Mouse (Mus musculus): Measurements from ENCODE around the gene Dact3. TPM values are rescaled to one million over a fixed set of nuclear protein-coding genes. Genes with fewer than 3 reads are reported as not detected.

Dact3 gene
- polyA plus RNA-seq, 1 experiment from 2014 or later, result 3.5 TPM

DNA sequence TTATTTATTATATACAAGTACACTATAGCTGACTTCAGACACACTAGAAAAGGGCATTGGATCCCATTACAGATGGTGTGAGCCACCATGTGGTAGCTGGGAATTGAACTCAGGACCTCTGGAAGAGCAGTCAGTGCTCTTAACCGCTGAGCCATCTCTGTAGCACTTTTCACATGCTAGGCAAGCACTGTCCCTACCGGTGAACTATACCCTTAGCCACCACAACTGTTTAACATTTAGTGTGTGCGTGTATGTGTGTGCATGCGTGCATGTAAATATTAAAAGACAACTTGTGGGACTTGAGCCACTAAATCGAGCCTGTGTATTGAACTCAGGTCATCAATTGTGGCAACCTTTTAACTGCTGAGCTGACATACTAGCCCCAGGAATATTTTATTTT, 28.3 kb upstream of the Dact3 start:
- Histone ChIP-seq H3K27me3 (ENCODE audit: control insufficient read depth, insufficient read depth, low read length) (no peaks in the 10 kb centered on the region), H3K4me1 (replicated peaks; ENCODE audit: control insufficient read depth, insufficient read depth) (peaks cover 5% of the 10 kb centered on the region; the same call in 1 of the 2 replicates), H3K4me3 (ENCODE audit: low read depth, low read length) (no peak overlapping the region), H3K9me3 (ENCODE audit: control insufficient read depth, low read length) (no peaks in the 10 kb centered on the region), H3K27ac (replicated peaks) (no peak overlapping the region), H3K4me2 (replicated peaks; ENCODE audit: low read depth) (no peak overlapping the region), H3K36me3 (ENCODE audit: control insufficient read depth, insufficient read depth, low read length) (peaks cover 11% of the 10 kb centered on the region; the same call in 1 of the 2 replicates), H3K9ac (ENCODE audit: low read length) (no peak overlapping the region)
- DNase-seq (ENCODE audit: low spot score) (no peak), ATAC-seq (ENCODE audit: low FRiP score, low TSS enrichment) (no peak)
- WGBS, result 91% methylated on average over 5 of the region's 5 CpGs
- TF ChIP-seq CTCF (IDR thresholded peaks at IDR 0.05; ENCODE audit: low read depth) (no peak), EP300 (optimal IDR thresholded peaks at IDR 0.05) (no peak)

DNA sequence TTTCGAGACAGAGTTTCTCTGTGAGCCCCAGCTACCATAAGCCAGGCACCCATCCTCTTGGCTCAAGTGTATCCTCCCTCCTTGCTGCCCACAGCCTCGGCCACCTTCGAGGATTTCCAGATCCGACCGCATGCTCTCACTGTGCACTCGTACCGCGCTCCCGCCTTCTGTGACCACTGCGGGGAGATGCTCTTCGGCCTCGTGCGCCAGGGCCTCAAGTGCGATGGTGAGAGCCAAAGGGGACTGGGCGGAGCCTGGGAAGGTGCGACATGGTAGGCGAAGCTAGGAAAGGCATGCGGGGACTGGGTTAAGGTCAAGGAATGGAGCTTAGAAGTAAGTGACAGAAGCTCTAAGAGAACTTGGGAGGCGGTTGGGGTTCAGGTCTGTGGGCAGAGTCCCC, 27.6 kb upstream of the Dact3 start:
- no peak overlapping the region for H3K27ac ChIP-seq (replicated peaks)
- H3K4me3 ChIP-seq (ENCODE audit: low read depth, low read length), result no peak overlapping the region
- no peaks in the 10 kb centered on the region for H3K27me3 ChIP-seq (ENCODE audit: control insufficient read depth, insufficient read depth, low read length)
- no peak overlapping the region for H3K4me2 ChIP-seq (replicated peaks; ENCODE audit: low read depth)
- ATAC-seq (ENCODE audit: low FRiP score, low TSS enrichment) (no peak), DNase-seq (ENCODE audit: low spot score) (no peak)
- no peaks in the 10 kb centered on the region for H3K9me3 ChIP-seq (ENCODE audit: control insufficient read depth, low read length)
- no peak for TF ChIP-seq EP300 (optimal IDR thresholded peaks at IDR 0.05)
- TF ChIP-seq CTCF (IDR thresholded peaks at IDR 0.05; ENCODE audit: low read depth), result no peak
- H3K9ac ChIP-seq (ENCODE audit: low read length), result no peak overlapping the region
- WGBS, result 85% methylated on average over 18 of the region's 19 CpGs
- peaks cover 15% of the 10 kb centered on the region for H3K36me3 ChIP-seq (ENCODE audit: control insufficient read depth, insufficient read depth, low read length)
- H3K4me1 ChIP-seq (replicated peaks; ENCODE audit: control insufficient read depth, insufficient read depth), result peaks cover 5% of the 10 kb centered on the region; the same call in 1 of the 2 replicates

DNA sequence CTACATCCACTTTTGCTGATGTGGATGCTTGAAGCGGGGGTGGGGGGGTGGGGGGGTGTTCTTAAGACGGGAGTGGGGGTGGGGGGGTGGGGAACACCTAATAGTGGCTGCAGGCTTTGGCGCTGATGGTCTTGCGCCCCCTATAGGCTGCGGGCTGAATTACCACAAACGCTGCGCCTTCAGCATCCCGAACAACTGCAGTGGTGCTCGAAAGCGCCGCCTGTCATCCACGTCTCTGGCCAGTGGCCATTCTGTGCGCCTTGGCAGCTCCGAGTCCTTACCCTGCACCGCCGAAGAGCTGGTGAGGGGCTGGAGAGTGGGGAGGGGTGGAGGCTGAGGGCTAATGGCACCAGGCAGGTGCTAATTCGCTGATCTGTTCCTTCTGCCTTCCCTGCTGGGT, 26.5 kb upstream of the Dact3 start:
- H3K27ac ChIP-seq (replicated peaks), result no peak overlapping the region

DNA sequence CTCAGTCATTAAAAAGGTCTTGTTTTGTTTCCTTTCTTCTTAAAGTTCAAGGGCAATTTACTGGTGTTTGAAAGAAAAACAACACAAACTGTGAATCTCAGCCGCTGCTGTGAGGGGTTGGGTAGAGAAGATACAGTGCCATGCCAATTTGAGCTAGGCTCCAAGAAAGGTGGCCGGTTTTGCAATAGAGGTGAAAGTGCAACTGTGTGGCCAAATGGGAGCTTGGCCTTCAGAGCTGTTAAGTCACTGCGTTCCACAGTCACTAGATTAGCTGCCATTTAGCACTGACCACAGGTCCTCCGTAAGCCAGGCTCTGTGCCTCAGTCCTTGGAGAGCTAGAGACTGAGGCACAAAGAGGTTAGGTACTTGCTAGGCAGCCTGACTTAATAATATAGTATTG, 23.5 kb upstream of the Dact3 start:
- Histone ChIP-seq H3K9me3 (ENCODE audit: control insufficient read depth, low read length) (no peaks in the 10 kb centered on the region), H3K9ac (ENCODE audit: low read length) (no peak overlapping the region), H3K27me3 (ENCODE audit: control insufficient read depth, insufficient read depth, low read length) (no peaks in the 10 kb centered on the region), H3K36me3 (ENCODE audit: control insufficient read depth, insufficient read depth, low read length) (peaks cover 29% of the 10 kb centered on the region), H3K4me1 (replicated peaks; ENCODE audit: control insufficient read depth, insufficient read depth) (no peaks in the 10 kb centered on the region), H3K27ac (replicated peaks) (no peak overlapping the region), H3K4me2 (replicated peaks; ENCODE audit: low read depth) (no peak overlapping the region), H3K4me3 (ENCODE audit: low read depth, low read length) (no peak overlapping the region)
- no peak for DNase-seq (ENCODE audit: low spot score)
- TF ChIP-seq EP300 (optimal IDR thresholded peaks at IDR 0.05) (no peak), CTCF (IDR thresholded peaks at IDR 0.05; ENCODE audit: low read depth) (no peak)
- no peak for ATAC-seq (ENCODE audit: low FRiP score, low TSS enrichment)
- WGBS, result 93% methylated on average over 4 of the region's 4 CpGs

More for the DNA sequence above, 26.5 kb upstream of the Dact3 start:
- WGBS, result 39% methylated on average over 17 of the region's 17 CpGs
- ATAC-seq (ENCODE audit: low FRiP score, low TSS enrichment), result no peak
- H3K36me3 ChIP-seq (ENCODE audit: control insufficient read depth, insufficient read depth, low read length), result peaks cover 15% of the 10 kb centered on the region
- H3K4me2 ChIP-seq (replicated peaks; ENCODE audit: low read depth), result no peak overlapping the region
- H3K27me3 ChIP-seq (ENCODE audit: control insufficient read depth, insufficient read depth, low read length), result no peaks in the 10 kb centered on the region
- no peak overlapping the region for H3K4me3 ChIP-seq (ENCODE audit: low read depth, low read length)
- TF ChIP-seq CTCF (IDR thresholded peaks at IDR 0.05; ENCODE audit: low read depth) (peak; percentile 73), EP300 (optimal IDR thresholded peaks at IDR 0.05) (no peak)
- H3K9me3 ChIP-seq (ENCODE audit: control insufficient read depth, low read length), result no peaks in the 10 kb centered on the region
- no peak overlapping the region for H3K9ac ChIP-seq (ENCODE audit: low read length)
- H3K4me1 ChIP-seq (replicated peaks; ENCODE audit: control insufficient read depth, insufficient read depth), result peaks cover 5% of the 10 kb centered on the region; the same call in 1 of the 2 replicates
- DNase-seq (ENCODE audit: low spot score), result peak; percentile 44

DNA sequence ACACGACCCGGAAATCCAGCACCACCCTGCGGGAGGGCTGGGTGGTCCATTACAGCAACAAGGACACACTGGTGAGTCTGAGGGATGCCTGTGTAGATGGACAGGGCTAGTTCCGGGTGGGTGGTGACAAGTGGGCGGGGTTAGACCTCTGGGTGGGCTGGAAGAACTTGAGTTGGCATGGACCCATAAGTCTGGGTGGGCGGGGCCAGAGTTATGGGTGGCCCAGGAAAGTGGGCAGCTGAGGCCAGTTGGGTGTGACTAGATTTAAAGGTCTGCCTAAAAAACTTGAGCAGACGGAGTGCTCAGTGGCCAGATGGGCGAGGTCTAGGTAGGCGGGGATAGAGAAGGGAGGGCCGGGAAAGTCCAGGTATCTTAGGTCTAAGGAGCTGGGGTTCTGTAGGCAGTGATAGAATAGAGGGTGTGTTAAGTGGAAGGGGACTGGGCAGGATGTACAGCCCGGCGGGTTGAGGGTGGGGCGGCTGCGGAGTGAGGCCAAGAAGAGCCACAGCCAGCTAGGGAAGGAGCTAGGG, 21.8 kb upstream of the Dact3 start:
- Histone ChIP-seq H3K27me3 (ENCODE audit: control insufficient read depth, insufficient read depth, low read length) (no peaks in the 10 kb centered on the region), H3K27ac (replicated peaks) (peak overlapping the region; percentile 13; the same call in 1 of the 2 replicates), H3K4me1 (replicated peaks; ENCODE audit: control insufficient read depth, insufficient read depth) (no peaks in the 10 kb centered on the region), H3K4me2 (replicated peaks; ENCODE audit: low read depth) (peak overlapping the region; percentile 5; the same call in 1 of the 2 replicates), H3K9ac (ENCODE audit: low read length) (no peak overlapping the region), H3K4me3 (ENCODE audit: low read depth, low read length) (no peak overlapping the region), H3K36me3 (ENCODE audit: control insufficient read depth, insufficient read depth, low read length) (peaks cover 37% of the 10 kb centered on the region), H3K9me3 (ENCODE audit: control insufficient read depth, low read length) (no peaks in the 10 kb centered on the region)
- DNase-seq (ENCODE audit: low spot score) (peak; percentile 73), ATAC-seq (ENCODE audit: low FRiP score, low TSS enrichment) (peak; percentile 71)
- TF ChIP-seq CTCF (IDR thresholded peaks at IDR 0.05; ENCODE audit: low read depth) (no peak), EP300 (optimal IDR thresholded peaks at IDR 0.05) (no peak)
- WGBS, result 58% methylated on average over 14 of the region's 14 CpGs

DNA sequence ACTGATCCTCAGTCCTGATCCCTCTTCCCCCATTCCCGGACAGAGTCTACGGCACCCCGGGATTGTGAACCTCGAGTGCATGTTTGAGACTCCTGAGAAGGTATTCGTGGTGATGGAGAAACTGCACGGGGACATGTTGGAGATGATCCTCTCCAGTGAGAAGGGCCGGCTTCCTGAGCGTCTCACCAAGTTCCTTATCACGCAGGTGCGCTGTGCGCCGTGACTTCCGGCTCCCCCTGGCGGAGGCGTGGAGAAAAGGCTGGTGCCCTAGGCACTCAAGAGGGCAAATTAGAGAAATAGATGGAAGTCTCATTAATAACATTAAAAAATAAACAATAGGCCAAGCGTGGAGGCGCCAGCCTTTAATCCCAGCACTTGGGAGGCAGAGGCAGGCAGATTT, 16.8 kb upstream of the Dact3 start:
- WGBS, result 27% methylated on average over 17 of the region's 17 CpGs
- no peak overlapping the region for H3K27ac ChIP-seq (replicated peaks)
- H3K4me2 ChIP-seq (replicated peaks; ENCODE audit: low read depth), result no peak overlapping the region
- ATAC-seq (ENCODE audit: low FRiP score, low TSS enrichment) (0 out of 2 replicates have a peak, but pooled peaks have one; percentile 36), DNase-seq (ENCODE audit: low spot score) (peak; percentile 66)
- no peaks in the 10 kb centered on the region for H3K27me3 ChIP-seq (ENCODE audit: control insufficient read depth, insufficient read depth, low read length)
- no peak overlapping the region for H3K9ac ChIP-seq (ENCODE audit: low read length)
- TF ChIP-seq CTCF (IDR thresholded peaks at IDR 0.05; ENCODE audit: low read depth) (peak; percentile 79), EP300 (optimal IDR thresholded peaks at IDR 0.05) (no peak)
- H3K4me3 ChIP-seq (ENCODE audit: low read depth, low read length), result no peak overlapping the region
- peaks cover 22% of the 10 kb centered on the region for H3K36me3 ChIP-seq (ENCODE audit: control insufficient read depth, insufficient read depth, low read length)
- H3K4me1 ChIP-seq (replicated peaks; ENCODE audit: control insufficient read depth, insufficient read depth), result no peaks in the 10 kb centered on the region
- no peaks in the 10 kb centered on the region for H3K9me3 ChIP-seq (ENCODE audit: control insufficient read depth, low read length)
